Mouse (Mus musculus) layer of hippocampus, adult 9-11 months (tissue): ENCODE results near the gene Jmjd4.

Experiments
- DNase-seq: peaks from one replicate; pipeline ENCODE4 v3.0.0; 2022

Gene Jmjd4

GRCm38 (mm10) chr11:59471413-59472325 is 21.8 kb downstream of the Jmjd4 start:
- DNase-seq, result no peak

DNA sequence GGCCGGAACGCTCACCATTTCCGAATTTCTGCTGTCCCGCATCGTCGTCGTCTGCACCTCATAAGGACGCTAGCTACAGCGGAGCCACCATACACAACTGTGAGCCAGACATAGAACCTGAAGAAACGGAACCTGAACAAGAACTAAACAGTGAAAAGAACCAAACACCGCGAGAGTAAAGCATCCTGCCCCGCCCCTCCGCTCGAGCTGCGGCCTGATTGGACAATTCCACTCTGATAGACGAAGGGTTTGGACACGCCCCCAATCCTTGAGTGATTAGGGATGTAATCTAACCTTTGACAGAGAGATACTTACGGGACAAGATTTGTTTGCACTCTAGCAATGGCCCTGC is 22.5 kb downstream of the Jmjd4 start, which contains the start of gene Zfp867:
Gene Zfp867, minus strand, starts transcription at position 149 of the 352 bp plus-strand sequence.
- DNase-seq, result peak; percentile 93

DNA sequence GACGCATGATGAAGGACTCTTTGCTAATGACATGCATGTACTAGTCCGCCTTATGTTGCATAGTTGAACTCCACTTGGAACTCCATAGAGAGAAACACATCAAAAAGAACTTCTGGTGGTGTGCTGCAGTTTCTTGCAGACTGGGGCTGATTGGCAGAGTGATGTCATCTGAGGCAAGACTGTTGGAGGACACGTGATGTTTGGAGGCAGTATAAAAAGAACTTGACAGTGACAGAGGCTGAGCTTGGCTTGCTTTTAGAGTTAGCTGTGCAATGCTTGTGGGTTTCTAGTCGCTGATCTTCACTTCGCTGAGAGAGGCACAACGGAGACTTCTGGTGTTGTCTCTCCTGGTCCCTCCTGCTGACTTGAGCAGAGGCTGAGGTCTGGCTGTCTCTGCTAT is 27.4 kb downstream of the Jmjd4 start:
- no peak for DNase-seq

GRCm38 (mm10) chr11:59483212-59483611 is 33.4 kb downstream of the Jmjd4 start:
- DNase-seq, result no peak

- DNase-seq, result no peak
These were observed 35.8 kb downstream of the Jmjd4 start for GRCm38 (mm10) chr11:59485641-59486040.

DNA sequence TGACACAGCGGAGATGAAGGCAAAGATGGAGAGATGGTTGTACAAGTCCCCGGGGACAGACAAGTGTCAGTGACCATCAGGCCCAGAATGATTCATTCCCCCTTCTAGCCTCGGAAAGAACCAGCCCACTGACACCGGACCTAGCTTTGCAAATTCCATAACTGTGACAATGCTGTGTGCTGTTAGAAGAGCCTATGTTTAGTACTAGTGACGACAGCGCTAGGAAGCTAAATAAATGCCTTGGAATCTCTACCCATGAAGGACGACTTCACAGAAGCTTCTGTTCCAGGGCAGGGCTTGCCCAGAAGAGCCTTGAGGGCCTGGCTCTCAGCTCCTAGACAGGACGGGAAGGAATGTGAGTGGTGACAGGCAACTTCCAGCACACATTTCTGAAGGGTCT is 36.4 kb downstream of the Jmjd4 start:
- no peak for DNase-seq

DNA sequence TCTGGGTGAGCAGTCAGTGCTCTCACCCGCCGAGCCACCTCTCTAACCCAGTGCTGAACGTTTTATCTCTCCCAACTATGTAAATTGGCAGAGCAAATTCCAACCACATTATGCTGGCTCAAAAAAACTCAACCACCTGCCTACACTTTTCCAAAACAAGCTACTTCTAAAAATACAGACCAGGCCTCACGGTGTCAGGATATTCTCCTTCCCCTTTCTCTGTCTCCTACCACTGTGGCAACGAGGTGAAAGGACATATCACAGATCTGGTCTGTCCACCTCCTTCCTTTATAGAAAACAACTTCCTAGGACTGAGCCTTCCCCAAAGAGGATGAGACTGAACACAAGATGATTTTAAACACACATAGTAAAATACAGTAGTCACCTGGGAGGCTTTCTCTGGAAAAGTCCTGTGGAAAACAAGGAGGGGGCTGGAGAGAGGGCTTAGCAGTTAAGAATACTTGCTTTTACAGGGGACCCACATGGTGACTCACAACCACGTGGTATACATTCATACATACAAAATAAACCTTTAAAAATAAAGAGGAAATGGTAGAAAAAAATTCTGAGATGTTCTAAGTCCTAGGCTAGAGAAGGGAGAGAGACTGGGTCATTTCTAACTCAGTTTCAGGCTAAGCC is 46.9 kb downstream of the Jmjd4 start:
- no peak for DNase-seq

DNA sequence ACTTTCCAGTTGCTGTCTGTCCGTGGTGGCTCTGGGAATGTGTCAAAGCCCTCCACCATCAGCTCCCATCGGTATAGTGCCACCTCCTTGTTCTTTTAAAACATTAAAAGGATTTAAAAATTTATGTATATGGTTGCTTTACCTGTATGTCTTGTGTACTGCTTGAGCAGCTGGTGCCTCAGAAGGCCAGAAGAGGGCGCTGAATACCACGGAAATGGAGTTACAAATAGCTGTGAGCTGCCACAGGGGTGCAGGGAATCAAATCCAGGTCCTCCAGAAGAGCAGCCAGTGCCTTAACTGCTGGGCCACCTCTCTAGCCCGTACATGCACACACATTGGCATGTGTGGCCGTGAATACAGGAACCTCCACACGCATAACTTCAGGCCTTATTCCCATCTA is 47.9 kb downstream of the Jmjd4 start:
- DNase-seq, result no peak

- DNase-seq, result no peak
These were observed 52.3 kb downstream of the Jmjd4 start for GRCm38 (mm10) chr11:59501978-59502700.

GRCm38 (mm10) chr11:59505351-59505838 is 55.5 kb downstream of the Jmjd4 start:
- peak; percentile 59 for DNase-seq

DNA sequence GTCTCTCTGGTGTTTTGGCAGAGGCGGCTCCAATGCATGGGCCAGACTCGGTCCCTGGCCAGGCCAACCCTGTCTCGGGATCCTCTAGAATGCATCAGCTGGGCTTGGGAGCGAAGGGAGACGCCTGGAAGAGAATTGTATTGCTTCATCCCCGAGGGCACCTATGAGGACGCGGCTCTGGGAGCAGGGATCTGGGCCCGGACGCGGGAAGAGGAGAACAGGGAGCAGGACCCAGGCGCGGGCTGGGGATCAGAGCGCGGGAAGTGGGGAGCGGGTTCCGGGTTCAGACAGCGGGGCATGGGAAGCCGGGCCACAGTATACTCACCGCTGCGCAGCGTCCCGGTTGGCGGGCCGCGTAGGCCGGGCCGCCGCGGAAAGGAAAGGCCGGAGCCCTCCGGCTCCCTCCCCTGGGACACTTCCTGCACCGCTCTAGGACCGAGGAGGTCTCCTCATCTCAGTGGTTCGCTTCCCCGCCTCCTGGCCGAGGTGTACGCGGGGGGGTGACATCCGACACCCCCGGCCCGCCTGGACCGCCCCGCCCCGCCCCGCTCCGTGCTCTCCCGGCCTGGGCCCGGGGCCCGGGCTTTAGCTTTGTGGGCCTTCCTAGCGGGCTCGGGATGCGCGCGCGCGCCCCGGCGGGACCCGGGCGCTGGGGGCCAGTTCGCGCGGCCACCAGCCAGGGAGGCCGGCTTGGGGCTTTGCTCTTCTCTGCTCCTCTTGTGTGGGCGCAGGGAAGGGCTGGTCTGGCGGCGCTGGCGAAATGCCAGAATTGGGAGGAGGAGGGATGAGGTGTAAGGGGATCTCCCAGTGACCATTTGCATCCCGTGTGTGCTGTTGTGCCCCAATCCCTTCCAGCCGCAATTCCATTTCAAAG is 56.2 kb downstream of the Jmjd4 start:
- peak; percentile 81 for DNase-seq

DNA sequence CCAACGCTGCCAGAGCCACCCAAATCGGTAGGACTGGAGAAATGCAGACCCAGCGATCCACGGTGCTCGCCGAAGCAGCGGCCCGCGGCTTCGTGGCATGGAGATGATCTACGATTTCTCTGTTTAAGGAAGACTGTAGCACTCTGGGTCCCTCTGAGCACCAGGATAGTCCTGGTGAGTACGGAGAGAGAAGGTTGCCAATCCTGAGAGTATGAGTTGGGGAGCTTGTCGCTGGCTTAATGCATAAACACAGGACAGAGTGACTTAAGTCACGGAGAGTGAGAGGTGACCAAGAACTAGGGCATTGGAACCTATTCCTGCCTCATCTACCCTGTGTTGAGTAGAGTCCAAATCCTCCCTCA is 56.8 kb downstream of the Jmjd4 start:
- no peak for DNase-seq
